In the genomic region with DNA sequence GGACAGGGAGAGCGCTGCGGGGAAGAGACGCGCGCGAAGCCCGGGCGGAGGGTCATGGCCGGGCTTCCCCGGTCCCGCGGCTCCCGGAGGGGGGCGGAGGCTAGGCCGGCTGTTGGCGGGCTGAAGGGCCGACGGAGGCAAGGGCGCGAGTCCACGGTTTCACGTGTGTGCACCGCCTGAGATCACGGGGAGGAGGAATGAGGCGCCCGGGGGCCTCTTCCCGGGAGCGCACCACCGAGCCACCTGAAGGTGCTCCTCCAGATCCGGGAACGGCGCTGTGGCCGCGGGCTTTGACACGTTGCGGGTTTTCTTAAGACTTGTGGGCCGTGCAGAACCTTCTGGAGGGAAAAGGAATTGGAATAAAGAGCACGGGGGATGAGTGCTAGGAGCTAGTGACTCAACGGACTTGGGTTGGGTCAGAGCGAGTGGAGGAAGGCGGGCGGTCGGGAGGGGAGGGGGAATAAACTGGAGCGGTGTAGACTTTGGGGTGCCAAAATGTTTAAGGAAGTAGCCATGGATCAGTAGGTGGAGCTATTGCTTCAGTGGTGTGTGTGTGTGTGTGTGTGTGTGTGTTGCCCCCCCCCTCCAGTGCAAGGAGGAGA, we compare ENCODE assay signal across 8 mouse cellular contexts. TPM values are rescaled to one million over a fixed set of nuclear protein-coding genes. Genes with fewer than 3 reads are reported as not detected.
DNase-seq lines count a peak whose midpoint lies in the region; ATAC-seq and TF ChIP-seq lines count a peak whose summit lies in the region.

No protein-coding gene starts in this region.

- H3K9ac ChIP-seq in heart, embryonic 12.5 days, result peak overlapping the region; percentile 90
- H3K9ac ChIP-seq in kidney, postnatal 0 days (ENCODE audit: low read depth, low read length), result peak overlapping the region; percentile 88
- peak overlapping the region; percentile 96 for H3K9ac ChIP-seq in liver, embryonic 13.5 days
- H3K9ac ChIP-seq in stomach, embryonic 16.5 days (ENCODE audit: low read length), result peak overlapping the region; percentile 96

- peak overlapping the region; percentile 99 for H3ac ChIP-seq in C2C12 (ENCODE audit: control insufficient read depth, insufficient read length, low read depth)

- TF ChIP-seq POLR2A in brain, embryonic 14.5 days (IDR thresholded peaks at IDR 0.05; ENCODE audit: borderline replicate concordance, extremely low read depth, insufficient read depth, insufficient read length, poor library complexity, severe bottlenecking), result no peak

- peaks cover 68% of the 10 kb centered on the region for H3K79me3 ChIP-seq in C2C12 (ENCODE audit: low read depth)

- peaks cover 92% of the 10 kb centered on the region for H3K79me2 ChIP-seq in C2C12 (ENCODE audit: control insufficient read depth, insufficient read depth)

- peaks cover 46% of the 10 kb centered on the region for H3K4me1 ChIP-seq in erythroblast, embryonic 14.5 days (ENCODE audit: control insufficient read depth)
- H3K4me1 ChIP-seq in heart, embryonic 12.5 days (replicated peaks), result peaks cover 8% of the 10 kb centered on the region
- 0 out of 2 replicates have a peak, but pooled peaks cover 6% of the 10 kb centered on the region for H3K4me1 ChIP-seq in kidney, postnatal 0 days (replicated peaks; ENCODE audit: insufficient read depth, low read length)
- H3K4me1 ChIP-seq in liver, embryonic 13.5 days (replicated peaks), result peaks cover 41% of the 10 kb centered on the region
- H3K4me1 ChIP-seq in stomach, embryonic 16.5 days (ENCODE audit: control insufficient read depth, insufficient read depth, low read length), result peaks cover 8% of the 10 kb centered on the region

- DNase-seq in brain, embryonic 14.5 days (ENCODE audit: low read depth), result peak; percentile 91
- DNase-seq in kidney, postnatal 0 days (ENCODE audit: low spot score), result peak; percentile 94
- DNase-seq in liver, embryonic 13.5 days, result peak; percentile 72
- DNase-seq in neural tube, embryonic 10.5 days (ENCODE audit: extremely low spot score, low spot score), result peak; percentile 77

- peak overlapping the region; percentile 98 for H3K27ac ChIP-seq in heart, embryonic 12.5 days (ENCODE audit: poor library complexity, severe bottlenecking)
- H3K27ac ChIP-seq in kidney, postnatal 0 days, result peak overlapping the region; percentile 98
- H3K27ac ChIP-seq in liver, embryonic 13.5 days, result peak overlapping the region; percentile 97
- peak overlapping the region; percentile 99 for H3K27ac ChIP-seq in stomach, embryonic 16.5 days (ENCODE audit: low read length)

- H3K4me3 ChIP-seq in C2C12 (ENCODE audit: insufficient read depth, poor library complexity, severe bottlenecking), result peak overlapping the region; percentile 92
- H3K4me3 ChIP-seq in erythroblast, embryonic 14.5 days (replicated peaks), result peak overlapping the region; percentile 89
- peak overlapping the region; percentile 92 for H3K4me3 ChIP-seq in heart, embryonic 12.5 days
- peak overlapping the region; percentile 95 for H3K4me3 ChIP-seq in kidney, postnatal 0 days (replicated peaks; ENCODE audit: low read depth, low read length)
- peak overlapping the region; percentile 97 for H3K4me3 ChIP-seq in liver, embryonic 13.5 days (replicated peaks)
- peak overlapping the region; percentile 92 for H3K4me3 ChIP-seq in stomach, embryonic 16.5 days (replicated peaks; ENCODE audit: low read length)

- ATAC-seq in heart, embryonic 12.5 days (ENCODE audit: insufficient number of reproducible peaks, low FRiP score), result peak; percentile 78
- ATAC-seq in kidney, postnatal 0 days (replicated peaks; ENCODE audit: low FRiP score, low read depth), result peak; percentile 57
- peak; percentile 72 for ATAC-seq in liver, embryonic 13.5 days (ENCODE audit: low read depth)
- ATAC-seq in stomach, embryonic 16.5 days (ENCODE audit: insufficient read depth, low FRiP score), result peak; percentile 77

- TF ChIP-seq CTCF in C2C12 (IDR thresholded peaks at IDR 0.05; ENCODE audit: control insufficient read depth, insufficient read depth, insufficient read length), result peak; percentile 5
- TF ChIP-seq CTCF in brain, embryonic 14.5 days (IDR thresholded peaks at IDR 0.05; ENCODE audit: borderline replicate concordance, extremely low read depth, insufficient read depth, insufficient read length), result peak; percentile 19; the same call in 1 of the 2 replicates
- peak; percentile 66 for TF ChIP-seq CTCF in kidney, postnatal 0 days (IDR thresholded peaks at IDR 0.05; ENCODE audit: low read depth)

- H3K36me3 ChIP-seq in C2C12 (ENCODE audit: control insufficient read depth, insufficient read depth), result peaks cover 19% of the 10 kb centered on the region
- peaks cover 2% of the 10 kb centered on the region; the same call in 1 of the 2 replicates for H3K36me3 ChIP-seq in erythroblast, embryonic 14.5 days (ENCODE audit: control insufficient read depth)
- no peaks in the 10 kb centered on the region for H3K36me3 ChIP-seq in heart, embryonic 12.5 days
- no peaks in the 10 kb centered on the region for H3K36me3 ChIP-seq in kidney, postnatal 0 days (ENCODE audit: insufficient read depth, low read length)
- no peaks in the 10 kb centered on the region for H3K36me3 ChIP-seq in liver, embryonic 13.5 days
- H3K36me3 ChIP-seq in stomach, embryonic 16.5 days (ENCODE audit: control insufficient read depth, insufficient read depth, low read length), result no peaks in the 10 kb centered on the region

- H3K9me3 ChIP-seq in erythroblast, embryonic 14.5 days (ENCODE audit: control insufficient read depth, low read length), result no peaks in the 10 kb centered on the region
- H3K9me3 ChIP-seq in heart, embryonic 12.5 days (replicated peaks), result no peaks in the 10 kb centered on the region
- no peaks in the 10 kb centered on the region for H3K9me3 ChIP-seq in kidney, postnatal 0 days (replicated peaks; ENCODE audit: low read length)
- H3K9me3 ChIP-seq in liver, embryonic 13.5 days (replicated peaks), result no peaks in the 10 kb centered on the region
- no peaks in the 10 kb centered on the region for H3K9me3 ChIP-seq in stomach, embryonic 16.5 days (replicated peaks; ENCODE audit: control insufficient read depth, low read length)

- no peaks in the 10 kb centered on the region for H3K27me3 ChIP-seq in C2C12 (ENCODE audit: control insufficient read depth, insufficient read depth, insufficient read length)
- no peaks in the 10 kb centered on the region for H3K27me3 ChIP-seq in erythroblast, embryonic 14.5 days (ENCODE audit: control insufficient read depth)
- no peaks in the 10 kb centered on the region for H3K27me3 ChIP-seq in heart, embryonic 12.5 days (replicated peaks)
- H3K27me3 ChIP-seq in kidney, postnatal 0 days (ENCODE audit: insufficient read depth, low read length), result no peaks in the 10 kb centered on the region
- H3K27me3 ChIP-seq in liver, embryonic 13.5 days, result no peaks in the 10 kb centered on the region
- no peaks in the 10 kb centered on the region for H3K27me3 ChIP-seq in stomach, embryonic 16.5 days (ENCODE audit: control insufficient read depth, insufficient read depth, low read length)

- under 1% methylated on average over 44 of the region's 44 CpGs for WGBS in heart, embryonic 12.5 days
- under 1% methylated on average over 38 of the region's 44 CpGs for WGBS in kidney, postnatal 0 days
- WGBS in liver, embryonic 13.5 days (ENCODE audit: insufficient replicate concordance), result under 1% methylated on average over 44 of the region's 44 CpGs
- WGBS in stomach, embryonic 16.5 days, result under 1% methylated on average over 43 of the region's 44 CpGs

- peak overlapping the region; percentile 70 for H3K4me2 ChIP-seq in heart, embryonic 12.5 days
- peak overlapping the region; percentile 90 for H3K4me2 ChIP-seq in kidney, postnatal 0 days (ENCODE audit: low read length)
- peak overlapping the region; percentile 98 for H3K4me2 ChIP-seq in liver, embryonic 13.5 days
- H3K4me2 ChIP-seq in stomach, embryonic 16.5 days (ENCODE audit: low read depth, low read length), result peak overlapping the region; percentile 58

TF ChIP-seq in C2C12, 6 proteins besides CTCF, POLR2A, EP300 and RAD21:
- TF ChIP-seq MYOG (IDR thresholded peaks at IDR 0.05; ENCODE audit: control insufficient read depth, extremely low read depth, insufficient read length) (no peak), MAX (IDR thresholded peaks at IDR 0.05) (peak; percentile 17), CEBPB (IDR thresholded peaks at IDR 0.05; ENCODE audit: low read depth) (peak; percentile 32), MYOD1 (IDR thresholded peaks at IDR 0.05; ENCODE audit: control insufficient read depth, insufficient read length, low read depth) (no peak), FOSL1 (IDR thresholded peaks at IDR 0.05; ENCODE audit: insufficient read depth, low read length, poor library complexity, severe bottlenecking) (no peak), USF1 (IDR thresholded peaks at IDR 0.05; ENCODE audit: low read depth) (no peak)
TF ChIP-seq in C2C12: peak in this region for 2.

RNA-seq across cellular contexts. Expression of gene Naa50, which starts 0.7 kb away (rescaled TPM):
- 34.8 TPM for polyA plus RNA-seq in C2C12 (2012; fragmentation: generic; extraction: Trizol)
- polyA plus RNA-seq in brain, embryonic 14.5 days (2012; rRNA removed), result 19.0 and 25.1 TPM in 2 replicates
- polyA plus RNA-seq in erythroblast, embryonic 14.5 days (2012), result 0.89 and 1.7 TPM in 2 replicates
- polyA plus RNA-seq in heart, embryonic 12.5 days (2016; fragmentation: Nextera tagmentation; extraction: Ambion mirVana), result 98.7 and 103 TPM in 2 replicates
- polyA plus RNA-seq in kidney, postnatal 0 days (2015; fragmentation: Nextera tagmentation; extraction: Ambion mirVana), result 72.8 and 80.3 TPM in 2 replicates
- 98.5 and 121 TPM in 2 replicates for polyA plus RNA-seq in liver, embryonic 13.5 days (2015; fragmentation: Nextera tagmentation; extraction: Ambion mirVana)
- 87.4 and 107 TPM in 2 replicates for polyA plus RNA-seq in stomach, embryonic 16.5 days (2015; fragmentation: Nextera tagmentation; extraction: Ambion mirVana)

RNA-seq across cellular contexts. Expression of gene Atp6v1a, which starts 0.8 kb away (rescaled TPM):
- polyA plus RNA-seq in C2C12 (2012; fragmentation: generic; extraction: Trizol), result 29.1 TPM
- 75.6 and 84.2 TPM in 2 replicates for polyA plus RNA-seq in brain, embryonic 14.5 days (2012; rRNA removed)
- 0.06 and 0.12 TPM in 2 replicates for polyA plus RNA-seq in erythroblast, embryonic 14.5 days (2012)
- polyA plus RNA-seq in heart, embryonic 12.5 days (2016; fragmentation: Nextera tagmentation; extraction: Ambion mirVana), result 38.3 and 38.6 TPM in 2 replicates
- 131 and 136 TPM in 2 replicates for polyA plus RNA-seq in kidney, postnatal 0 days (2015; fragmentation: Nextera tagmentation; extraction: Ambion mirVana)
- polyA plus RNA-seq in liver, embryonic 13.5 days (2015; fragmentation: Nextera tagmentation; extraction: Ambion mirVana), result 24.1 and 30.0 TPM in 2 replicates
- polyA plus RNA-seq in stomach, embryonic 16.5 days (2015; fragmentation: Nextera tagmentation; extraction: Ambion mirVana), result 67.7 and 82.7 TPM in 2 replicates

RNA-seq across cellular contexts. Expression of gene Usf3, which starts 32.8 kb away (rescaled TPM):
- polyA plus RNA-seq in C2C12 (2012; fragmentation: generic; extraction: Trizol), result 2.2 TPM
- 8.7 and 11.6 TPM in 2 replicates for polyA plus RNA-seq in brain, embryonic 14.5 days (2012; rRNA removed)
- polyA plus RNA-seq in erythroblast, embryonic 14.5 days (2012), result 0.26 and 0.51 TPM in 2 replicates
- polyA plus RNA-seq in heart, embryonic 12.5 days (2016; fragmentation: Nextera tagmentation; extraction: Ambion mirVana), result 2.4 and 3.2 TPM in 2 replicates
- polyA plus RNA-seq in kidney, postnatal 0 days (2015; fragmentation: Nextera tagmentation; extraction: Ambion mirVana), result 2.6 and 2.7 TPM in 2 replicates
- 1.7 and 1.9 TPM in 2 replicates for polyA plus RNA-seq in liver, embryonic 13.5 days (2015; fragmentation: Nextera tagmentation; extraction: Ambion mirVana)
- polyA plus RNA-seq in stomach, embryonic 16.5 days (2015; fragmentation: Nextera tagmentation; extraction: Ambion mirVana), result 2.7 and 3.3 TPM in 2 replicates

Comparison
In these comparisons a context has a peak if more than half of its experiments do, and no peak if none do; other contexts are left out.
1. Peak in every context shown above with its lines: DNase-seq, ATAC-seq, H3K4me3 ChIP-seq and H3K27ac ChIP-seq.
2. CTCF ChIP-seq: peak in every context shown above with its lines; median percentile 66 in kidney, postnatal 0 days; 19 in brain, embryonic 14.5 days; 5 in C2C12.
3. RNA of gene Atp6v1a, which starts 0.8 kb away (polyA plus RNA-seq): 131 to 136 TPM in kidney, postnatal 0 days, 75.6 to 84.2 TPM in brain, embryonic 14.5 days, 67.7 to 82.7 TPM in stomach, embryonic 16.5 days, 38.3 to 38.6 TPM in heart, embryonic 12.5 days, 29.1 TPM in C2C12 (single experiment) and 24.1 to 30.0 TPM in liver, embryonic 13.5 days; 0.06 to 0.12 TPM in erythroblast, embryonic 14.5 days; every median in the first group is over 10 times any median in the second.